Mouse (Mus musculus): ENCODE measurements at regions not wholly inside any gene's neighbourhood (a gene's known extent, or its start where the extent isn't known, plus 50 kb on each side); places are given as distances from the start of the nearest gene placed in this dataset.

GRCm38 (mm10) chr15:24635620-24636019 lies 777.9 kb downstream of the Basp1 start:
- 77% methylated on average over 2 of the region's 2 CpGs for WGBS
- Histone ChIP-seq H3K4me2 (ENCODE audit: low read length) (no peak overlapping the region), H3K36me3 (ENCODE audit: control insufficient read depth, insufficient read depth, low read length) (no peaks in the 10 kb centered on the region), H3K27me3 (ENCODE audit: control insufficient read depth, insufficient read depth, low read length) (no peaks in the 10 kb centered on the region), H3K9ac (ENCODE audit: low read length) (no peak overlapping the region), H3K27ac (replicated peaks in 1 of 2; ENCODE audit: control insufficient read depth in 1 of 2, insufficient read depth in 1 of 2, low read depth in 2 of 2, low read length in 2 of 2) (no peak overlapping the region), H3K4me3 (ENCODE audit: control insufficient read depth in 1 of 2, insufficient read depth in 1 of 2, low read depth in 1 of 2, low read length in 2 of 2) (no peak overlapping the region), H3K4me1 (ENCODE audit: control insufficient read depth in 2 of 2, insufficient read depth in 2 of 2, low read length in 2 of 2) (no peaks in the 10 kb centered on the region), H3K9me3 (ENCODE audit: control insufficient read depth, low read length) (no peaks in the 10 kb centered on the region)
- ATAC-seq (ENCODE audit: insufficient number of reproducible peaks, insufficient read depth, low FRiP score, low read depth): no peak

GRCm38 (mm10) chr15:24596242-24596641 lies 817.3 kb downstream of the Basp1 start:
- Histone ChIP-seq H3K9me3 (ENCODE audit: control insufficient read depth, low read length) (no peaks in the 10 kb centered on the region), H3K4me1 (ENCODE audit: control insufficient read depth in 2 of 2, insufficient read depth in 2 of 2, low read length in 2 of 2) (no peaks in the 10 kb centered on the region), H3K27ac (replicated peaks in 1 of 2; ENCODE audit: control insufficient read depth in 1 of 2, insufficient read depth in 1 of 2, low read depth in 2 of 2, low read length in 2 of 2) (no peak overlapping the region), H3K4me3 (ENCODE audit: control insufficient read depth in 1 of 2, insufficient read depth in 1 of 2, low read depth in 1 of 2, low read length in 2 of 2) (no peak overlapping the region), H3K9ac (ENCODE audit: low read length) (no peak overlapping the region), H3K36me3 (ENCODE audit: control insufficient read depth, insufficient read depth, low read length) (no peaks in the 10 kb centered on the region), H3K27me3 (ENCODE audit: control insufficient read depth, insufficient read depth, low read length) (no peaks in the 10 kb centered on the region), H3K4me2 (ENCODE audit: low read length) (no peak overlapping the region)
- WGBS: 38% methylated on average over 4 of the region's 4 CpGs
- no peak for ATAC-seq (ENCODE audit: insufficient number of reproducible peaks, insufficient read depth, low FRiP score, low read depth)

DNA sequence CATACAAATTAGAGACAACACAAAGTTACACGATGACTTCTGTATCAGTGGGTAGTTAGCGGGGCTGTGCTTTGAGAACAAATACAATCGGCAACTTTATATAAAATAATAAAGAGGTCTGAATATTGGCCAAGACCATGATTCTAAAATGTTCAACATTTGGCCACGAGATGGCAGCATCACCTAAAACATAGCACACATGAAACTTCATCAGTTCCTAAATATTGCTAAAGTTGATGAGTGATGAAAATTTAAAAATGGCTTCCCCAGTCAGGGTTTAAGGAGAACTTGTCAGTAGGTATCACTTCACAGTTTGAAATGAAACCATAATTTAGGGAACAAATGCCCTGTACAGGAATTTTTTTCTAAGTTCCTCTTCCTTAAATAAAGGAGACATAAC lies 824.6 kb downstream of the Basp1 start:
- Histone ChIP-seq H3K27me3 (ENCODE audit: control insufficient read depth, insufficient read depth, low read length) (no peaks in the 10 kb centered on the region), H3K27ac (replicated peaks in 1 of 2; ENCODE audit: control insufficient read depth in 1 of 2, insufficient read depth in 1 of 2, low read depth in 2 of 2, low read length in 2 of 2) (no peak overlapping the region), H3K4me3 (ENCODE audit: control insufficient read depth in 1 of 2, insufficient read depth in 1 of 2, low read depth in 1 of 2, low read length in 2 of 2) (no peak overlapping the region), H3K4me1 (ENCODE audit: control insufficient read depth in 2 of 2, insufficient read depth in 2 of 2, low read length in 2 of 2) (no peaks in the 10 kb centered on the region), H3K4me2 (ENCODE audit: low read length) (no peak overlapping the region), H3K9ac (ENCODE audit: low read length) (no peak overlapping the region), H3K36me3 (ENCODE audit: control insufficient read depth, insufficient read depth, low read length) (no peaks in the 10 kb centered on the region), H3K9me3 (ENCODE audit: control insufficient read depth, low read length) (no peaks in the 10 kb centered on the region)
- ATAC-seq (ENCODE audit: insufficient number of reproducible peaks, insufficient read depth, low FRiP score, low read depth): no peak
- WGBS: 29% methylated on average over 4 of the region's 4 CpGs

DNA sequence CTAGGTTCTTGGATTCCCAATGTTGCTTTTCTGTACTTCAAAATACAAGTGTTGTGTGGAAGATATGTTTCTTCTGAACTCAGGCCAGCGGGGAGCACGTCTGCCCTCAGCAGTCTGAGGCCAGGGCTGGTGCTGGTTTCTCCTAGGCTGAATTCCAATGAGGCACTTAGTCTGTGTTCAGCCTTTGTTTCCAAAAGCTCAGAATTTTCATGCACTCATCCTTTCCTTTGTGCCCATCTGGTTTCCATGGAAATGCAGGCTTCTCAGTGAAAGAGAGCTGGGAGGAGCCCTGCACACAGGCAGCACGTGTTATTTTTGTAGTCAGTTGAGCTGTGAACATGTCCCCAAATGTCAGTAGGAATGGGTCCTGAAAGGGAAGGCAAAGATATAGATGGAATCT lies 846.6 kb downstream of the Basp1 start:
- no peaks in the 10 kb centered on the region for H3K9me3 ChIP-seq (ENCODE audit: control insufficient read depth, low read length)
- no peak for ATAC-seq (ENCODE audit: insufficient number of reproducible peaks, insufficient read depth, low FRiP score, low read depth)
- no peak overlapping the region for H3K27ac ChIP-seq (replicated peaks in 1 of 2; ENCODE audit: control insufficient read depth in 1 of 2, insufficient read depth in 1 of 2, low read depth in 2 of 2, low read length in 2 of 2)
- WGBS: 48% methylated on average over 3 of the region's 3 CpGs
- no peak overlapping the region for H3K4me2 ChIP-seq (ENCODE audit: low read length)
- no peak overlapping the region for H3K4me3 ChIP-seq (ENCODE audit: control insufficient read depth in 1 of 2, insufficient read depth in 1 of 2, low read depth in 1 of 2, low read length in 2 of 2)
- H3K4me1 ChIP-seq (ENCODE audit: control insufficient read depth in 2 of 2, insufficient read depth in 2 of 2, low read length in 2 of 2): no peaks in the 10 kb centered on the region
- H3K9ac ChIP-seq (ENCODE audit: low read length): no peak overlapping the region
- no peaks in the 10 kb centered on the region for H3K36me3 ChIP-seq (ENCODE audit: control insufficient read depth, insufficient read depth, low read length)
- no peaks in the 10 kb centered on the region for H3K27me3 ChIP-seq (ENCODE audit: control insufficient read depth, insufficient read depth, low read length)

DNA sequence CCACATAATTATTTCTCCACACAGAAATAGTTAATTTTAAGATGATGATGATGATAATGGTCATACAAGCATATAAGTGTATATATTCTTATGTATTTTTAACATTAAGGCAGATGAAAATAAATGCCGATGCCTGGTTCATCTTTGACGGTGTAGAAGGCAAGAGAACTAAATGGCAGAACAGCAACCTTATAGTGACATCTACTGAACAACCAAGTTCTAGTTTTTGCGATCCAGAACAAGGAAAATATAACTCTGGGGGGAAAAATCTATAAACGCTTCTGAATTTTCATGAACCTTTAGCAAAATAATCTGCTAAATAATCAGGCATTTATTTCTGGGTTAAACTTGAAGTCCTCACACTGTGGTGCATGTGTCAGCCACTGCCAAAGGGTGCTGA lies 856.8 kb downstream of the Basp1 start:
- WGBS: 82% methylated on average over 4 of the region's 4 CpGs
- no peak for ATAC-seq (ENCODE audit: insufficient number of reproducible peaks, insufficient read depth, low FRiP score, low read depth)

DNA sequence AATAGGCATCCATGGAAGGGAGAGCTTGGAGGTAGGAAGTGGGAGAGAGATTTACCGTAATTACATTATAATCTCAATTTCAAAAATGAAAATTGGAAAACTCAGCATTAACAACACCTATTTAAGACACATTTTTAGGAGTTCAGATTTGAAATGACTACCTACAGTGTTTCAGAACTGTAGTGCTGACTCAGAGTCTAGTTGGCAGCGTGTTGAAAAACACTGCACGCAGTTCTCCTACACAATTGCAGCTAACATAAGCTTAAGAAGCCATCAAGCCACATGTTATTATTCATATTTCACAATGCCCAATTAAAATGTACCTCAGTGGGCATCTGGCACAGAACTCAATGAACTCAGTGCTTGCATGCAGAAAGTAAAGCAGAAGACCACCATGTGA lies 863.5 kb downstream of the Basp1 start:
- Histone ChIP-seq H3K9me3 (ENCODE audit: control insufficient read depth, low read length) (no peaks in the 10 kb centered on the region), H3K27me3 (ENCODE audit: control insufficient read depth, insufficient read depth, low read length) (no peaks in the 10 kb centered on the region), H3K27ac (replicated peaks in 1 of 2; ENCODE audit: control insufficient read depth in 1 of 2, insufficient read depth in 1 of 2, low read depth in 2 of 2, low read length in 2 of 2) (no peak overlapping the region), H3K36me3 (ENCODE audit: control insufficient read depth, insufficient read depth, low read length) (no peaks in the 10 kb centered on the region), H3K9ac (ENCODE audit: low read length) (no peak overlapping the region), H3K4me1 (ENCODE audit: control insufficient read depth in 2 of 2, insufficient read depth in 2 of 2, low read length in 2 of 2) (no peaks in the 10 kb centered on the region), H3K4me3 (ENCODE audit: control insufficient read depth in 1 of 2, insufficient read depth in 1 of 2, low read depth in 1 of 2, low read length in 2 of 2) (no peak overlapping the region), H3K4me2 (ENCODE audit: low read length) (no peak overlapping the region)
- 83% methylated on average over 3 of the region's 3 CpGs for WGBS
- ATAC-seq (ENCODE audit: insufficient number of reproducible peaks, insufficient read depth, low FRiP score, low read depth): no peak

More for the DNA sequence above, 856.8 kb downstream of the Basp1 start:
- H3K4me2 ChIP-seq (ENCODE audit: low read length): no peak overlapping the region
- no peaks in the 10 kb centered on the region for H3K4me1 ChIP-seq (ENCODE audit: control insufficient read depth in 2 of 2, insufficient read depth in 2 of 2, low read length in 2 of 2)
- H3K9me3 ChIP-seq (ENCODE audit: control insufficient read depth, low read length): no peaks in the 10 kb centered on the region
- no peaks in the 10 kb centered on the region for H3K36me3 ChIP-seq (ENCODE audit: control insufficient read depth, insufficient read depth, low read length)
- H3K27me3 ChIP-seq (ENCODE audit: control insufficient read depth, insufficient read depth, low read length): no peaks in the 10 kb centered on the region
- H3K4me3 ChIP-seq (ENCODE audit: control insufficient read depth in 1 of 2, insufficient read depth in 1 of 2, low read depth in 1 of 2, low read length in 2 of 2): no peak overlapping the region
- no peak overlapping the region for H3K27ac ChIP-seq (replicated peaks in 1 of 2; ENCODE audit: control insufficient read depth in 1 of 2, insufficient read depth in 1 of 2, low read depth in 2 of 2, low read length in 2 of 2)
- H3K9ac ChIP-seq (ENCODE audit: low read length): no peak overlapping the region

DNA sequence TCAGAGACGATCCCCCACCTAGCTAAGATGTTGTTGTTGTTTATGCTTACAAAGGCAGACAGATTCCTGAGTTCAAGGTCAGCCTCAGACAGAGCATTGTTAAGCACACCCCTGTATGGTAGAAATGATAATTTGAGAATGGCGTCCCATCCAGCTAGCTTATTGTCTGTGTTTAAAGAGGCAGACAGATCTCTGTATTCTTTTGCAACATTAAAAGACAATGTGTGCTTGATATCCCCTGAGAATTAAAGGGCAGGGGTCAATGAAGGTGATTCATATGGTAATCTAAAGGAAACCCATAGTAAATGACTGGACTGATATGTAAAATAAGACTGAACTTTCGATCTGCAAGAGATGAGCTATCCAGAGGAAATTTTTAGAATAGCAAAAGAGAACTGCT lies 883.5 kb downstream of the Basp1 start:
- H3K9me3 ChIP-seq (ENCODE audit: control insufficient read depth, low read length): no peaks in the 10 kb centered on the region; the same call in 1 of the 2 replicates
- WGBS: 78% methylated on average over 3 of the region's 3 CpGs
- H3K27ac ChIP-seq (replicated peaks in 1 of 2; ENCODE audit: control insufficient read depth in 1 of 2, insufficient read depth in 1 of 2, low read depth in 2 of 2, low read length in 2 of 2): no peak overlapping the region
- no peak overlapping the region for H3K4me3 ChIP-seq (ENCODE audit: control insufficient read depth in 1 of 2, insufficient read depth in 1 of 2, low read depth in 1 of 2, low read length in 2 of 2)
- no peaks in the 10 kb centered on the region for H3K27me3 ChIP-seq (ENCODE audit: control insufficient read depth, insufficient read depth, low read length)
- ATAC-seq (ENCODE audit: insufficient number of reproducible peaks, insufficient read depth, low FRiP score, low read depth): no peak
- no peak overlapping the region for H3K4me2 ChIP-seq (ENCODE audit: low read length)
- no peaks in the 10 kb centered on the region for H3K36me3 ChIP-seq (ENCODE audit: control insufficient read depth, insufficient read depth, low read length)
- no peaks in the 10 kb centered on the region for H3K4me1 ChIP-seq (ENCODE audit: control insufficient read depth in 2 of 2, insufficient read depth in 2 of 2, low read length in 2 of 2)
- no peak overlapping the region for H3K9ac ChIP-seq (ENCODE audit: low read length)

GRCm38 (mm10) chr15:24527379-24527778 lies 886.2 kb downstream of the Basp1 start:
- Histone ChIP-seq H3K4me1 (ENCODE audit: control insufficient read depth in 2 of 2, insufficient read depth in 2 of 2, low read length in 2 of 2) (no peaks in the 10 kb centered on the region), H3K9me3 (ENCODE audit: control insufficient read depth, low read length) (no peaks in the 10 kb centered on the region; the same call in 1 of the 2 replicates), H3K4me3 (ENCODE audit: control insufficient read depth in 1 of 2, insufficient read depth in 1 of 2, low read depth in 1 of 2, low read length in 2 of 2) (no peak overlapping the region), H3K36me3 (ENCODE audit: control insufficient read depth, insufficient read depth, low read length) (no peaks in the 10 kb centered on the region), H3K27me3 (ENCODE audit: control insufficient read depth, insufficient read depth, low read length) (no peaks in the 10 kb centered on the region), H3K4me2 (ENCODE audit: low read length) (no peak overlapping the region), H3K27ac (replicated peaks in 1 of 2; ENCODE audit: control insufficient read depth in 1 of 2, insufficient read depth in 1 of 2, low read depth in 2 of 2, low read length in 2 of 2) (no peak overlapping the region), H3K9ac (ENCODE audit: low read length) (no peak overlapping the region)
- WGBS: 69% methylated on average over 5 of the region's 5 CpGs
- ATAC-seq (ENCODE audit: insufficient number of reproducible peaks, insufficient read depth, low FRiP score, low read depth): no peak
